Mouse (Mus musculus): ENCODE measurements at regions not wholly inside any gene's neighbourhood (a gene's known extent, or its start where the extent isn't known, plus 50 kb on each side); places are given as distances from the start of the nearest gene placed in this dataset.

- no peak for TF ChIP-seq CTCF (IDR thresholded peaks at IDR 0.05; ENCODE audit: low read depth)
- Histone ChIP-seq H3K27me3 (replicated peaks; ENCODE audit: control insufficient read depth, insufficient read depth, low read length) (no peaks in the 10 kb centered on the region), H3K36me3 (ENCODE audit: control insufficient read depth, insufficient read depth) (no peaks in the 10 kb centered on the region), H3K4me1 (replicated peaks; ENCODE audit: control insufficient read depth, insufficient read depth, low read length) (no peaks in the 10 kb centered on the region), H3K27ac (ENCODE audit: low read depth, low read length) (no peak overlapping the region), H3K9ac (ENCODE audit: low read depth, low read length) (no peak overlapping the region), H3K9me3 (ENCODE audit: control insufficient read depth) (no peaks in the 10 kb centered on the region), H3K4me2 (replicated peaks; ENCODE audit: low read depth) (no peak overlapping the region), H3K4me3 (ENCODE audit: low read depth, low read length) (no peak overlapping the region)
- no peak for ATAC-seq
- WGBS: 20% methylated on average over 2 of the region's 2 CpGs
Observed at GRCm38 (mm10) chr10:43697917-43698316, 119.8 kb downstream of the Cd24a start.

GRCm38 (mm10) chr10:43700371-43701289, 122.5 kb downstream of the Cd24a start:
- WGBS: 83% methylated on average over 13 of the region's 13 CpGs

DNA sequence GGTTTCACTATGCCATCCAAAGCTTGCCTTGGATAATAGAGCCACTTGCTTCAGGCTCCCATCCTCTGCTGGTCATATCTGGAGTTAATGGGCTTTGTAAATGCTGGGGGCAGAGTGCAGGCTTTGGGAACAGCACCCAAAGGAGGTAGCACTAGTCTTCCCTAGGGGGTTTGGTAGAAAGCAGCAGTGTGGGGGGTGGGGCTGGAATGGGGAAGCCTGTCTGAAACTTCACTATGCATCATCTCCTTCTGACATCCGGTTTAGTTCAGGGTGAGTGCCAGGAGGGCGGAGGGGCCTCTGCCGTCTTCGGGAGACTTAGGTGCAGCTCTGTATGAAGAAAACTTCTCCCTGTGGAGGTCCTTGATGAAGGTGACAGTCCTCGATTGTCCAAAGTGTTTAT, 124.8 kb downstream of the Cd24a start:
- no peak for ATAC-seq
- 78% methylated on average over 5 of the region's 5 CpGs for WGBS

More at GRCm38 (mm10) chr10:43700371-43701289, 122.5 kb downstream of the Cd24a start:
- Histone ChIP-seq H3K9me3 (ENCODE audit: control insufficient read depth) (no peaks in the 10 kb centered on the region), H3K4me1 (replicated peaks; ENCODE audit: control insufficient read depth, insufficient read depth, low read length) (no peaks in the 10 kb centered on the region), H3K36me3 (ENCODE audit: control insufficient read depth, insufficient read depth) (no peaks in the 10 kb centered on the region), H3K4me2 (replicated peaks; ENCODE audit: low read depth) (no peak overlapping the region), H3K9ac (ENCODE audit: low read depth, low read length) (no peak overlapping the region), H3K4me3 (ENCODE audit: low read depth, low read length) (no peak overlapping the region), H3K27me3 (replicated peaks; ENCODE audit: control insufficient read depth, insufficient read depth, low read length) (no peaks in the 10 kb centered on the region), H3K27ac (ENCODE audit: low read depth, low read length) (no peak overlapping the region)
- no peak for TF ChIP-seq CTCF (IDR thresholded peaks at IDR 0.05; ENCODE audit: low read depth)
- ATAC-seq: no peak

GRCm38 (mm10) chr10:43706001-43706988, 128.2 kb downstream of the Cd24a start:
- Histone ChIP-seq H3K9me3 (ENCODE audit: control insufficient read depth) (no peaks in the 10 kb centered on the region), H3K4me3 (ENCODE audit: low read depth, low read length) (no peak overlapping the region), H3K4me2 (replicated peaks; ENCODE audit: low read depth) (no peak overlapping the region), H3K27me3 (replicated peaks; ENCODE audit: control insufficient read depth, insufficient read depth, low read length) (no peaks in the 10 kb centered on the region), H3K9ac (ENCODE audit: low read depth, low read length) (no peak overlapping the region), H3K27ac (ENCODE audit: low read depth, low read length) (no peak overlapping the region), H3K36me3 (ENCODE audit: control insufficient read depth, insufficient read depth) (no peaks in the 10 kb centered on the region), H3K4me1 (replicated peaks; ENCODE audit: control insufficient read depth, insufficient read depth, low read length) (no peaks in the 10 kb centered on the region)
- ATAC-seq: no peak
- 61% methylated on average over 17 of the region's 17 CpGs for WGBS
- peak; percentile 46 for TF ChIP-seq CTCF (IDR thresholded peaks at IDR 0.05; ENCODE audit: low read depth)

More for the DNA sequence above, 124.8 kb downstream of the Cd24a start:
- H3K27ac ChIP-seq (ENCODE audit: low read depth, low read length): no peak overlapping the region
- no peak for TF ChIP-seq CTCF (IDR thresholded peaks at IDR 0.05; ENCODE audit: low read depth)
- H3K4me2 ChIP-seq (replicated peaks; ENCODE audit: low read depth): no peak overlapping the region
- no peaks in the 10 kb centered on the region for H3K36me3 ChIP-seq (ENCODE audit: control insufficient read depth, insufficient read depth)
- H3K9me3 ChIP-seq (ENCODE audit: control insufficient read depth): no peaks in the 10 kb centered on the region
- no peaks in the 10 kb centered on the region for H3K4me1 ChIP-seq (replicated peaks; ENCODE audit: control insufficient read depth, insufficient read depth, low read length)
- no peak overlapping the region for H3K9ac ChIP-seq (ENCODE audit: low read depth, low read length)
- H3K4me3 ChIP-seq (ENCODE audit: low read depth, low read length): no peak overlapping the region
- no peaks in the 10 kb centered on the region for H3K27me3 ChIP-seq (replicated peaks; ENCODE audit: control insufficient read depth, insufficient read depth, low read length)

DNA sequence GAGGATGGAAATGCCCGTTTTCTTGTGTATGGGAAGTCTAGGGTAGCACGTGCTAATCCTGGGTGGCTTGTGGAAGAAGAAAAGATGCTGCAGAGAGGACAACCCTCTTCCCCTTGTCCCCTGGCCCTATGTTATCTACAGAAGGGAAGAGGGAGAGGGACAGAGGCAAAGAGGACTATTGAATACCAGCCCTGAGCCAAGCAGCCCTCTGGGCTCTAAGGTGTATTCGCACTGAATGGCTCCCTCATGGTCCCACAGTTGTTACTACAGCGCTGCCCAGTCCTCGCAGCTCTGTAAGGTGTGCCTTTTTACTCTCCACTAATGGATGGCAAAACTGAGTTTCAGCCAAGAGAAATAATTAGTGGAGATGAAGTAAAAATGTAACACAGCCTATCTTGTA, 128.9 kb downstream of the Cd24a start:
- H3K4me3 ChIP-seq (ENCODE audit: low read depth, low read length): no peak overlapping the region
- TF ChIP-seq CTCF (IDR thresholded peaks at IDR 0.05; ENCODE audit: low read depth): no peak
- H3K9ac ChIP-seq (ENCODE audit: low read depth, low read length): no peak overlapping the region
- 84% methylated on average over 5 of the region's 5 CpGs for WGBS
- no peaks in the 10 kb centered on the region for H3K4me1 ChIP-seq (replicated peaks; ENCODE audit: control insufficient read depth, insufficient read depth, low read length)
- no peak overlapping the region for H3K27ac ChIP-seq (ENCODE audit: low read depth, low read length)
- H3K9me3 ChIP-seq (ENCODE audit: control insufficient read depth): no peaks in the 10 kb centered on the region
- H3K27me3 ChIP-seq (replicated peaks; ENCODE audit: control insufficient read depth, insufficient read depth, low read length): no peaks in the 10 kb centered on the region
- ATAC-seq: no peak
- H3K36me3 ChIP-seq (ENCODE audit: control insufficient read depth, insufficient read depth): no peaks in the 10 kb centered on the region
- no peak overlapping the region for H3K4me2 ChIP-seq (replicated peaks; ENCODE audit: low read depth)

DNA sequence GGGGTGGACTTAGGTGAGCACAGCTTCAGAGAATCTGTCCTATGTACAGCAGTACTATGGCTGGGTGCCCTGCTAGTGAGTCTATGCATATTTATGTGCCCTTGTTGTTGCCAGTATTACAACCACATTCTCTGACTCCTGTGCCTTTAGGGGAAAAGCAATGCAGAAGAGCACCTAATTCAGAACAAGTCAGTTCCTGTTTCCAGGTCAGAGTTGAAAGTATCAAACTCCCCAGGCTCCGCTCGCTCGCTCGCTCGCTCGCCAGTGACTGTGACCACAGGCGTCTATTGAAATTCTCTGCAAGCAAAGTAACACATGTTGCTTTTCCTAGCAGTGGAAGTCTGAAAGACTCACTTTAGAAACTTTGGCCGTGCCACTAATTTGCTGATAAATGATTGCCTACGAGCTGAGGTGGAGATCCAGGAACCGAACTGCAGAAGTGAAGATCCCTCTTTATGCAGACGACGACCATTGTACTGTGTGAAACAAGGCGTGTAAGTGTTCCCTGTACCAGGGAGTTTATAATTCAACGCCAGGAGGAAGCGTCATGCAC, 129.8 kb downstream of the Cd24a start:
- Histone ChIP-seq H3K9ac (ENCODE audit: low read depth, low read length) (no peak overlapping the region), H3K9me3 (ENCODE audit: control insufficient read depth) (no peaks in the 10 kb centered on the region), H3K4me1 (replicated peaks; ENCODE audit: control insufficient read depth, insufficient read depth, low read length) (no peaks in the 10 kb centered on the region), H3K4me2 (replicated peaks; ENCODE audit: low read depth) (no peak overlapping the region), H3K27me3 (replicated peaks; ENCODE audit: control insufficient read depth, insufficient read depth, low read length) (no peaks in the 10 kb centered on the region), H3K27ac (ENCODE audit: low read depth, low read length) (no peak overlapping the region), H3K4me3 (ENCODE audit: low read depth, low read length) (no peak overlapping the region), H3K36me3 (ENCODE audit: control insufficient read depth, insufficient read depth) (no peaks in the 10 kb centered on the region)
- TF ChIP-seq CTCF (IDR thresholded peaks at IDR 0.05; ENCODE audit: low read depth): no peak
- WGBS: 68% methylated on average over 15 of the region's 15 CpGs
- ATAC-seq: no peak
